Mouse (Mus musculus) liver, embryonic 14.5 days (tissue): ENCODE measurements around the gene Exph5. TPM values are rescaled to one million over a fixed set of nuclear protein-coding genes. Genes with fewer than 3 reads are reported as not detected.

Experiments
- ATAC-seq: fragments of 200-750 bp; cut with Nextera tagmentation; 2 replicates; pipeline ENCODE4 v1.8.0; 2017; ENCODE audit warnings: moderate number of reproducible peaks, mild to moderate bottlenecking, moderate library complexity; ENCODE audit not compliant: insufficient read depth
- DNase-seq, 3 experiments: peaks; one replicate each; pipeline ENCODE4 v3.0.0-alpha.2; 2012 to 2013; ENCODE audit warnings: low read depth in 3 of 3, low spot score in 3 of 3
- H3K27ac ChIP-seq: fragments of 300-500 bp; sonication (generic); 2 replicates; pipeline ENCODE4 v1.5.1; 2014; ENCODE audit warnings: moderate library complexity, mild to moderate bottlenecking, control low read depth, inconsistent platforms
- H3K27me3 ChIP-seq: fragments of 300-500 bp; sonication (generic); 2 replicates; pipeline ENCODE4 v1.6.1; 2014; ENCODE audit warnings: mild to moderate bottlenecking, low read length, moderate library complexity; ENCODE audit not compliant: control insufficient read depth, insufficient read depth
- H3K36me3 ChIP-seq: fragments of 300-500 bp; sonication (generic); replicated peaks from 2 replicates; pipeline ENCODE4 v1.6.1; 2014; ENCODE audit warnings: low read depth; ENCODE audit not compliant: control insufficient read depth, insufficient read depth
- H3K4me1 ChIP-seq, 2 experiments: fragments of 200-500 bp in 1 of 2; fragments of 300-500 bp in 1 of 2; sonication (generic) in 1 of 2; replicated peaks; 2 replicates each; pipeline ENCODE4 v1.6.1; 2012 to 2014; ENCODE audit warnings: antibody characterized with exemption in 1 of 2, inconsistent platforms in 1 of 2, low read length in 1 of 2; ENCODE audit not compliant: control insufficient read depth in 2 of 2, insufficient read depth in 2 of 2
- H3K4me2 ChIP-seq: fragments of 300-500 bp; sonication (generic); 2 replicates; pipeline ENCODE4 v1.6.1; 2014; ENCODE audit warnings: low read depth, mild to moderate bottlenecking, control low read depth, moderate library complexity
- H3K4me3 ChIP-seq, 2 experiments: fragments of 200-500 bp in 1 of 2; fragments of 300-500 bp in 1 of 2; sonication (generic) in 1 of 2; 2 replicates each; pipeline ENCODE4 v1.5.1; 2012 to 2014; ENCODE audit warnings: low read depth in 2 of 2, low read length in 2 of 2, mild to moderate bottlenecking in 2 of 2, control low read depth in 1 of 2, inconsistent platforms in 1 of 2, moderate library complexity in 1 of 2; ENCODE audit not compliant: insufficient read depth in 1 of 2
- H3K9ac ChIP-seq: fragments of 300-500 bp; sonication (generic); replicated peaks from 2 replicates; pipeline ENCODE4 v1.6.1; 2014; ENCODE audit warnings: mild to moderate bottlenecking, control low read depth, moderate library complexity
- H3K9me3 ChIP-seq: fragments of 300-500 bp; sonication (generic); 2 replicates; pipeline ENCODE4 v1.6.1; 2016; ENCODE audit warnings: low read length, mixed read lengths; ENCODE audit not compliant: control insufficient read depth
- CTCF ChIP-seq: IDR thresholded peaks from 2 replicates; pipeline ENCODE4 v1.5.1; 2016; ENCODE audit warnings: antibody characterized with exemption, low read depth, control low read depth
- EP300 ChIP-seq: IDR thresholded peaks from 2 replicates; pipeline ENCODE4 v1.6.1; 2016; ENCODE audit warnings: antibody characterized with exemption, low read depth
- WGBS: fragments of 180-500 bp; shearing (Covaris S2); extraction: QIAGEN DNeasy Blood & Tissue Kit; methylation state at CpG from one replicate; pipeline ENCODE4 v1.1.7; 2014; ENCODE audit not compliant: insufficient replicate concordance; 5-methylcytosine and 5-hydroxymethylcytosine counted together
- polyA plus RNA-seq, 2 experiments: library from polyadenylated mRNA; depleted of rRNA in 1 of 2; stranded (reverse) in 1 of 2; unstranded in 1 of 2; fragments of >200 nt; fragmentation: Nextera tagmentation in 1 of 2; extraction: Ambion mirVana in 1 of 2; gene quantifications; 2 replicates each; pipeline versions ENCODE4 v1.2.1 to v1.2.3; 2012 to 2014

The Exph5 gene
- polyA plus RNA-seq, 2 experiments: 0.13 to 0.37 TPM

GRCm38 (mm10) chr9:53376820-53377219 lies 75.3 kb downstream of the Exph5 start:
- Histone ChIP-seq H3K27ac (no peak overlapping the region), H3K36me3 (no peaks in the 10 kb centered on the region), H3K9ac (no peak overlapping the region), H3K27me3 (no peaks in the 10 kb centered on the region), H3K4me1 (0 out of 4 replicates have a peak, but pooled peaks cover 0 to 4% of the 10 kb centered on the region in 2 experiments), H3K4me3 (no peak overlapping the region), H3K9me3 (no peaks in the 10 kb centered on the region), H3K4me2 (no peak overlapping the region)
- 68% methylated on average over 13 of the region's 13 CpGs for WGBS
- TF ChIP-seq EP300: no peak
- peak; percentile 71 for TF ChIP-seq CTCF
- ATAC-seq: no peak
- no peak for DNase-seq

DNA sequence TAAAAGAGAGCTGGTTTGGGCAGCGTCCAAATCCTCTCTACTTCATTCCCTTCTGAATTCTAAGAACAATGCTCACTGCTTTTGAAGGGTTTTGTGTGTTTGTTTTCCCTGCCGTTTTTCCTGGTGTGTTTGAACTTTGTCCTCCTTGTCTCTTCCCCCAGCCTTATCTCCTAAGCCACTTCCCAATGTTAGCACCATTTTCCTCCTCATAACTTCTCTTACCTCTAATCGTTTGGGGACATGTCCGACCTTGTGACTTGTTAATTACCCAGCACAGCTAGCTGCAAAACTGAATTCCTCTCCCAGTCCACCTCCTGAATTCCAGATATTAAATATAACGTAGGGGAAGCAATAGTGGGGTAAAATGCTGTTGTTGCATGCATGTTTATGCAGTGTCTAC lies 76.1 kb downstream of the Exph5 start:
- H3K4me1 ChIP-seq: 0 out of 4 replicates have a peak, but pooled peaks cover 0 to 4% of the 10 kb centered on the region in 2 experiments
- no peak overlapping the region for H3K4me2 ChIP-seq
- H3K4me3 ChIP-seq: no peak overlapping the region
- H3K9ac ChIP-seq: no peak overlapping the region
- no peak for ATAC-seq
- no peaks in the 10 kb centered on the region for H3K9me3 ChIP-seq
- no peak for DNase-seq
- no peaks in the 10 kb centered on the region for H3K27me3 ChIP-seq
- no peaks in the 10 kb centered on the region for H3K36me3 ChIP-seq
- no peak overlapping the region for H3K27ac ChIP-seq
- TF ChIP-seq EP300 (no peak), CTCF (no peak)
- 31% methylated on average over 5 of the region's 5 CpGs for WGBS

- Histone ChIP-seq H3K36me3 (no peaks in the 10 kb centered on the region), H3K9me3 (no peaks in the 10 kb centered on the region), H3K4me2 (no peak overlapping the region), H3K27me3 (no peaks in the 10 kb centered on the region), H3K4me3 (no peak overlapping the region), H3K4me1 (0 out of 4 replicates have a peak, but pooled peaks cover 0 to 4% of the 10 kb centered on the region in 2 experiments), H3K27ac (no peak overlapping the region), H3K9ac (no peak overlapping the region)
- DNase-seq (no peak), ATAC-seq (no peak)
- 57% methylated on average over 3 of the region's 3 CpGs for WGBS
- no peak for TF ChIP-seq EP300
- TF ChIP-seq CTCF: no peak
Observed at GRCm38 (mm10) chr9:53378171-53378570, 76.7 kb downstream of the Exph5 start.

- DNase-seq (no peak), ATAC-seq (no peak)
- Histone ChIP-seq H3K9ac (no peak overlapping the region), H3K27ac (no peak overlapping the region), H3K4me2 (no peak overlapping the region), H3K36me3 (no peaks in the 10 kb centered on the region), H3K9me3 (no peaks in the 10 kb centered on the region), H3K4me1 (0 out of 4 replicates have a peak, but pooled peaks cover 0 to 4% of the 10 kb centered on the region in 2 experiments), H3K4me3 (no peak overlapping the region), H3K27me3 (peaks cover 7% of the 10 kb centered on the region)
- no peak for TF ChIP-seq EP300
- TF ChIP-seq CTCF: no peak
- WGBS: 13% methylated on average over 2 of the region's 2 CpGs
Observed at GRCm38 (mm10) chr9:53380595-53380994, 79.1 kb downstream of the Exph5 start.

DNA sequence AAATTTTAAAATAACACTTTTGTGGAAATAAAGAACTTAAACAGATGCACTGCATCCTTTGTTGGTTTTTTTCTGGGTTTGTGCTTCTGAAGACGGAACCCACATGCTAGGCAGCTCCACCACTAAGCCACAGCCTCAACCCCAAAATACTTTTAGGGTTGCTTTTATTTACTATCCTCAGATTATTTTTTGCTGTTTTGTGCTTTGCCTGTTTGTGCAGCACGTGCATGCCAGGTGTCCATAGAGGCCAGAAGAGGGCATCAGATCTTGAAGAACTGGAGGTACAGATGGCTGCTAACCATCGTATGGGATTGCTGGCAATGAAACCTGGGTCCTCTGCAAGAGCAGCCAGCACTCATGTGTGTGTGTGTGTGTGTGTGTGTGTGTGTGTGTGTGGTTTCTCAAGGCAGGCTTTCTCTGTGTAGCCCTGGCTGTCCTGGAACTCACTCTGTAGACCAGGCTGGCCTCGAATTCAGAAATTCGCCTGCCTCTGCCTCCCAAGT lies 79.7 kb downstream of the Exph5 start:
- Histone ChIP-seq H3K4me1 (0 out of 4 replicates have a peak, but pooled peaks cover 0 to 4% of the 10 kb centered on the region in 2 experiments), H3K36me3 (no peaks in the 10 kb centered on the region), H3K4me2 (no peak overlapping the region), H3K9me3 (no peaks in the 10 kb centered on the region), H3K4me3 (no peak overlapping the region), H3K9ac (no peak overlapping the region), H3K27me3 (peaks cover 7% of the 10 kb centered on the region), H3K27ac (no peak overlapping the region)
- 61% methylated on average over 5 of the region's 5 CpGs for WGBS
- DNase-seq: no peak
- no peak for TF ChIP-seq CTCF
- no peak for TF ChIP-seq EP300
- no peak for ATAC-seq
